ENCODE assay signal across 20 mouse cellular contexts in genomic region chr12:112821974-112822373, GRCm38 (mm10). TPM values are rescaled to one million over a fixed set of nuclear protein-coding genes. Genes with fewer than 3 reads are reported as not detected.
A peak's percentile ranks its signal among the peaks of the same experiment; 100 is the strongest.
DNase-seq lines count a peak whose midpoint lies in the region; ATAC-seq lines count a peak whose summit lies in the region.
"Had no signal": no experiment of that assay in that cellular context is flagged by ENCODE, and none has a peak within 500 bp of the region (broad histone marks: within the 10 kb centered on the region; RNA-seq: fewer than 3 reads in every experiment).

No protein-coding gene starts in this region.

- H3K9me3 ChIP-seq in heart, embryonic 11.5 days (replicated peaks; ENCODE audit: control insufficient read depth, low read length), result no peaks in the 10 kb centered on the region
- no peaks in the 10 kb centered on the region for H3K9me3 ChIP-seq in lung, embryonic 16.5 days (ENCODE audit: control insufficient read depth, low read length)
- H3K9me3 ChIP-seq in embryonic facial prominence, embryonic 10.5 days, result no peaks in the 10 kb centered on the region
- H3K9me3 ChIP-seq in stomach, embryonic 16.5 days (replicated peaks; ENCODE audit: control insufficient read depth, low read length), result no peaks in the 10 kb centered on the region
- H3K9me3 ChIP-seq: forebrain, embryonic 12.5 days had no signal

- DNase-seq in heart, adult 18-20 months, result no peak
- no peak for DNase-seq in lung, adult 18-20 months
- no peak for DNase-seq in embryonic facial prominence, embryonic 10.5 days (ENCODE audit: low spot score)
- no peak for DNase-seq in right cerebral cortex, postnatal 36 days (ENCODE audit: low spot score in 2 of 2)
- DNase-seq in adrenal gland, postnatal 4 days (ENCODE audit: low spot score in 2 of 2), result no peak
- DNase-seq: B cell, adult 2 months; cerebellum, postnatal 25 days; kidney, adult 8-10 months; lung, adult 2 months; spleen, adult 18-20 months had no signal

- H3K4me1 ChIP-seq in heart, embryonic 11.5 days (ENCODE audit: control insufficient read depth, insufficient read depth, low read length), result peaks cover 41% of the 10 kb centered on the region
- peaks cover 25% of the 10 kb centered on the region for H3K4me1 ChIP-seq in lung, embryonic 16.5 days (replicated peaks; ENCODE audit: control insufficient read depth, insufficient read depth, low read length)
- H3K4me1 ChIP-seq in embryonic facial prominence, embryonic 10.5 days, result peaks cover 44% of the 10 kb centered on the region
- peaks cover 32% of the 10 kb centered on the region for H3K4me1 ChIP-seq in stomach, embryonic 16.5 days (ENCODE audit: control insufficient read depth, insufficient read depth, low read length)

- H3K9ac ChIP-seq in heart, embryonic 11.5 days (ENCODE audit: low read depth, low read length), result no peak overlapping the region
- no peak overlapping the region for H3K9ac ChIP-seq in lung, embryonic 16.5 days (ENCODE audit: low read length)
- no peak overlapping the region for H3K9ac ChIP-seq in stomach, embryonic 16.5 days (ENCODE audit: low read length)
- H3K9ac ChIP-seq: forebrain, embryonic 12.5 days; hindbrain, embryonic 14.5 days had no signal

- WGBS in heart, embryonic 11.5 days (ENCODE audit: insufficient replicate concordance), result 31% methylated on average over 4 of the region's 4 CpGs
- 57% methylated on average over 4 of the region's 4 CpGs for WGBS in lung, embryonic 16.5 days
- WGBS in embryonic facial prominence, embryonic 10.5 days, result 93% methylated on average over 4 of the region's 4 CpGs
- 76% methylated on average over 4 of the region's 4 CpGs for WGBS in stomach, embryonic 16.5 days

- no peak for ATAC-seq in heart, embryonic 11.5 days (replicated peaks; ENCODE audit: insufficient number of reproducible peaks, low FRiP score, low TSS enrichment)
- ATAC-seq in lung, embryonic 16.5 days (ENCODE audit: low read depth), result peak; percentile 34; the same call in 1 of the 2 replicates
- ATAC-seq in stomach, embryonic 16.5 days (ENCODE audit: insufficient read depth, low FRiP score), result no peak

- H3K27me3 ChIP-seq in heart, embryonic 11.5 days (ENCODE audit: control insufficient read depth, insufficient read depth, low read length), result no peaks in the 10 kb centered on the region
- H3K27me3 ChIP-seq in lung, embryonic 16.5 days (ENCODE audit: control insufficient read depth, insufficient read depth, low read depth, low read length), result no peaks in the 10 kb centered on the region
- H3K27me3 ChIP-seq in embryonic facial prominence, embryonic 10.5 days (replicated peaks; ENCODE audit: low read depth, poor library complexity, severe bottlenecking), result no peaks in the 10 kb centered on the region
- H3K27me3 ChIP-seq in stomach, embryonic 16.5 days (ENCODE audit: control insufficient read depth, insufficient read depth, low read length), result no peaks in the 10 kb centered on the region
- H3K27me3 ChIP-seq: forebrain, embryonic 12.5 days had no signal

- H3K4me2 ChIP-seq in heart, embryonic 11.5 days, result peak overlapping the region; percentile 43
- no peak overlapping the region for H3K4me2 ChIP-seq in lung, embryonic 16.5 days (ENCODE audit: low read depth, low read length)
- H3K4me2 ChIP-seq in stomach, embryonic 16.5 days (ENCODE audit: low read depth, low read length), result no peak overlapping the region
- H3K4me2 ChIP-seq: forebrain, embryonic 12.5 days; hindbrain, embryonic 14.5 days; midbrain, embryonic 11.5 days had no signal

- H3K4me3 ChIP-seq in heart, embryonic 11.5 days (ENCODE audit: low read depth, low read length), result no peak overlapping the region
- no peak overlapping the region for H3K4me3 ChIP-seq in lung, embryonic 16.5 days (ENCODE audit: low read length)
- 0 out of 2 replicates have a peak overlapping the region, but pooled peaks have one; percentile 13 for H3K4me3 ChIP-seq in embryonic facial prominence, embryonic 10.5 days
- no peak overlapping the region for H3K4me3 ChIP-seq in stomach, embryonic 16.5 days (replicated peaks; ENCODE audit: low read length)
- H3K4me3 ChIP-seq: forebrain, embryonic 12.5 days had no signal

- H3K36me3 ChIP-seq in heart, embryonic 11.5 days (ENCODE audit: control insufficient read depth, insufficient read depth, low read length), result peaks cover 27% of the 10 kb centered on the region
- peaks cover 32% of the 10 kb centered on the region for H3K36me3 ChIP-seq in lung, embryonic 16.5 days (ENCODE audit: control insufficient read depth, insufficient read depth, low read length)
- peaks cover 98% of the 10 kb centered on the region for H3K36me3 ChIP-seq in embryonic facial prominence, embryonic 10.5 days (replicated peaks)
- peaks cover 21% of the 10 kb centered on the region for H3K36me3 ChIP-seq in stomach, embryonic 16.5 days (ENCODE audit: control insufficient read depth, insufficient read depth, low read length)

- peak overlapping the region; percentile 75 for H3K27ac ChIP-seq in heart, embryonic 11.5 days (ENCODE audit: low read depth, low read length)
- no peak overlapping the region for H3K27ac ChIP-seq in lung, embryonic 16.5 days (ENCODE audit: low read length)
- no peak overlapping the region for H3K27ac ChIP-seq in embryonic facial prominence, embryonic 10.5 days (replicated peaks)
- peak overlapping the region; percentile 53 for H3K27ac ChIP-seq in stomach, embryonic 16.5 days (ENCODE audit: low read length)
- H3K27ac ChIP-seq: forebrain, embryonic 12.5 days; hindbrain, embryonic 14.5 days had no signal

RNA-seq across cellular contexts. Expression of gene Cdca4, which starts 7.2 kb away (rescaled TPM):
- 61.5 and 62.8 TPM in 2 replicates for polyA plus RNA-seq in heart, embryonic 11.5 days (2014; fragmentation: Nextera tagmentation; extraction: Ambion mirVana)
- total RNA-seq in heart, adult 18-20 months (2021), result 1 to 10 TPM; 5.1 to 5.6 TPM
- polyA plus RNA-seq in lung, embryonic 16.5 days (2015; fragmentation: Nextera tagmentation; extraction: Ambion mirVana), result 105 and 108 TPM in 2 replicates
- polyA plus RNA-seq in embryonic facial prominence, embryonic 10.5 days (2016; fragmentation: Nextera tagmentation; extraction: Ambion mirVana), result 180 and 183 TPM in 2 replicates
- 87.7 and 87.9 TPM in 2 replicates for polyA plus RNA-seq in stomach, embryonic 16.5 days (2015; fragmentation: Nextera tagmentation; extraction: Ambion mirVana)
- 10 to 100 TPM; 31.1 to 32.5 TPM for total RNA-seq in adrenal gland, postnatal 4 days (2021)

RNA-seq across cellular contexts. Expression of gene Clba1, which starts 13.2 kb away (rescaled TPM):
- 11.5 and 13.0 TPM in 2 replicates for polyA plus RNA-seq in heart, embryonic 11.5 days (2014; fragmentation: Nextera tagmentation; extraction: Ambion mirVana)
- total RNA-seq in heart, adult 18-20 months (2021), result 1 to 10 TPM; 2.0 to 2.2 TPM
- 9.2 and 9.5 TPM in 2 replicates for polyA plus RNA-seq in lung, embryonic 16.5 days (2015; fragmentation: Nextera tagmentation; extraction: Ambion mirVana)
- polyA plus RNA-seq in embryonic facial prominence, embryonic 10.5 days (2016; fragmentation: Nextera tagmentation; extraction: Ambion mirVana), result 9.3 and 10.1 TPM in 2 replicates
- 5.8 and 6.9 TPM in 2 replicates for polyA plus RNA-seq in stomach, embryonic 16.5 days (2015; fragmentation: Nextera tagmentation; extraction: Ambion mirVana)
- 1 to 10 TPM; 8.2 to 10.0 TPM for total RNA-seq in adrenal gland, postnatal 4 days (2021)

RNA-seq across cellular contexts. Expression of gene Ahnak2, which starts 19.5 kb away (rescaled TPM):
- polyA plus RNA-seq in heart, embryonic 11.5 days (2014; fragmentation: Nextera tagmentation; extraction: Ambion mirVana), result 0.63 and 0.79 TPM in 2 replicates
- total RNA-seq in heart, adult 18-20 months (2021), result 10 to 100 TPM; 15.3 to 16.6 TPM
- 0.84 and 1.4 TPM in 2 replicates for polyA plus RNA-seq in lung, embryonic 16.5 days (2015; fragmentation: Nextera tagmentation; extraction: Ambion mirVana)
- polyA plus RNA-seq in embryonic facial prominence, embryonic 10.5 days (2016; fragmentation: Nextera tagmentation; extraction: Ambion mirVana), result 0.04 and 0.20 TPM in 2 replicates
- 4.9 and 5.4 TPM in 2 replicates for polyA plus RNA-seq in stomach, embryonic 16.5 days (2015; fragmentation: Nextera tagmentation; extraction: Ambion mirVana)
- 10 to 100 TPM in 1 of 2 experiments, 1 to 10 TPM in 1; 9.8 to 12.0 TPM for total RNA-seq in adrenal gland, postnatal 4 days (2021)

RNA-seq across cellular contexts. Expression of gene Gpr132, which starts 46.1 kb away (rescaled TPM):
- polyA plus RNA-seq in heart, embryonic 11.5 days (2014; fragmentation: Nextera tagmentation; extraction: Ambion mirVana), result 0.19 TPM in 1 of 2 replicates, not detected in the other
- 1 to 10 TPM in 1 of 2 experiments, under 1 TPM in 1; 0.37 to 1.3 TPM for total RNA-seq in heart, adult 18-20 months (2021)
- 0.15 and 0.73 TPM in 2 replicates for polyA plus RNA-seq in lung, embryonic 16.5 days (2015; fragmentation: Nextera tagmentation; extraction: Ambion mirVana)
- 0.30 TPM in 1 of 2 replicates, not detected in the other for polyA plus RNA-seq in embryonic facial prominence, embryonic 10.5 days (2016; fragmentation: Nextera tagmentation; extraction: Ambion mirVana)
- polyA plus RNA-seq in stomach, embryonic 16.5 days (2015; fragmentation: Nextera tagmentation; extraction: Ambion mirVana), result 0.15 and 0.22 TPM in 2 replicates
- total RNA-seq in adrenal gland, postnatal 4 days (2021), result under 1 TPM; 0.20 to 0.39 TPM
- total RNA-seq: gastrocnemius, adult 8-10 months; layer of hippocampus, adult 18-20 months; left cerebral cortex, postnatal 10 days had no signal
- polyA plus RNA-seq: forebrain, embryonic 12.5 days; hindbrain, embryonic 14.5 days; midbrain, embryonic 11.5 days; neural tube, embryonic 11.5 days had no signal

Comparison
In these comparisons a context has a peak if more than half of its experiments do, and no peak if none do; other contexts are left out.
1. H3K27ac ChIP-seq: peak in heart, embryonic 11.5 days (single experiment) and stomach, embryonic 16.5 days (single experiment); none in lung, embryonic 16.5 days (single experiment) and embryonic facial prominence, embryonic 10.5 days (single experiment).